Mouse (Mus musculus) heart, embryonic 12.5 days (tissue): ENCODE results near the gene Gng4. TPM values are rescaled to one million over a fixed set of nuclear protein-coding genes. Genes with fewer than 3 reads are reported as not detected.
"Not testable (repeated sequence)": the region's sequence is repeated elsewhere in the genome, so short reads cannot be mapped to it uniquely, and the experiment has no call there.

Source experiments
- ATAC-seq: fragments of 200-750 bp; cut with Nextera tagmentation; 2 replicates; pipeline ENCODE4 v1.8.0; 2017; ENCODE audit warnings: moderate TSS enrichment, moderate library complexity; ENCODE audit not compliant: insufficient number of reproducible peaks, low FRiP score
- H3K27ac ChIP-seq: fragments of 300-500 bp; sonication (generic); 2 replicates; pipeline ENCODE4 v1.5.1; 2016; ENCODE audit warnings: mild to moderate bottlenecking, moderate library complexity; ENCODE audit not compliant: poor library complexity, severe bottlenecking
- H3K27me3 ChIP-seq: fragments of 300-500 bp; sonication (generic); replicated peaks from 2 replicates; pipeline ENCODE4 v1.6.1; 2016; ENCODE audit warnings: mild to moderate bottlenecking, moderate library complexity
- H3K36me3 ChIP-seq: fragments of 300-500 bp; sonication (generic); 2 replicates; pipeline ENCODE4 v1.6.1; 2016; ENCODE audit warnings: mild to moderate bottlenecking, moderate library complexity
- H3K4me1 ChIP-seq: fragments of 300-500 bp; sonication (generic); replicated peaks from 2 replicates; pipeline ENCODE4 v1.6.1; 2016; ENCODE audit warnings: mild to moderate bottlenecking
- H3K4me2 ChIP-seq: fragments of 300-500 bp; sonication (generic); 2 replicates; pipeline ENCODE4 v1.6.1; 2016; ENCODE audit warnings: mild to moderate bottlenecking, moderate library complexity
- H3K4me3 ChIP-seq: fragments of 300-500 bp; sonication (generic); 2 replicates; pipeline ENCODE4 v1.5.1; 2016; ENCODE audit warnings: mild to moderate bottlenecking
- H3K9ac ChIP-seq: fragments of 300-500 bp; sonication (generic); 2 replicates; pipeline ENCODE4 v1.6.1; 2016; ENCODE audit warnings: mild to moderate bottlenecking, moderate library complexity
- H3K9me3 ChIP-seq: fragments of 300-500 bp; sonication (generic); replicated peaks from 2 replicates; pipeline ENCODE4 v1.6.1; 2016; ENCODE audit warnings: mild to moderate bottlenecking, moderate library complexity
- WGBS: fragments of 180-500 bp; shearing (Covaris S2); methylation state at CpG from one replicate; pipeline ENCODE4 v1.1.7; 2016; 5-methylcytosine and 5-hydroxymethylcytosine counted together
- polyA plus RNA-seq: library from polyadenylated mRNA; unstranded; fragments of >200 nt; fragmentation: Nextera tagmentation; extraction: Ambion mirVana; gene quantifications from 2 replicates; pipeline ENCODE4 v1.2.1, GENCODE M21; 2016

The Gng4 gene
- polyA plus RNA-seq, 1 experiment from 2014 or later: 0.41 TPM

- Histone ChIP-seq H3K4me3 (peak overlapping the region; percentile 51), H3K9ac (no peak overlapping the region), H3K27ac (no peak overlapping the region), H3K36me3 (no peaks in the 10 kb centered on the region), H3K4me2 (peak overlapping the region; percentile 83), H3K4me1 (peaks cover 19% of the 10 kb centered on the region), H3K9me3 (no peaks in the 10 kb centered on the region), H3K27me3 (peaks cover 56% of the 10 kb centered on the region)
- 0 out of 2 replicates have a peak, but pooled peaks have one; percentile 38 for ATAC-seq
- 1% methylated on average over 30 of the region's 30 CpGs for WGBS
These were observed 1.3 kb downstream of the Gng4 start for GRCm38 (mm10) chr13:13784981-13785783.

DNA sequence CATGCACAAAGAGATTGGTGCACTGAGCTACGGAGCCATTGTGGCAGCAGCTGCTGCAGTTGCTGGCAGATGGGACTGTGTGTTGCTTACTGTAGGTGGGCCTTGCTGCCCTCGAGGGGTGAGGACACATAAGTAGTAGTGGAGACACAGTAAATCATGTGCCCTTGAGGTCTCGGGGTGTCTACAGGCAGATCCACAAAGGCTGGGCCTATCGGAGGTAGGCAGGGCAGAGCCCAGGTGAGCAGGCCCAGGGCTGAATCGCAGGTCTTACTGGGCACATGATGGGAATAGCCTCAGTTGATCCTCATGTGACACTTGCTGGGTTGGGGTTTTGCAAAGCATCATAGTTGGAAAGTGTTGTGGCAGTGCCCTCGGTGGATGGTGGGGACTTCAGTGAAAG, 3.1 kb downstream of the Gng4 start:
- 83% methylated on average over 6 of the region's 6 CpGs for WGBS
- Histone ChIP-seq H3K27me3 (peaks cover 49% of the 10 kb centered on the region), H3K4me3 (no peak overlapping the region), H3K4me1 (peaks cover 19% of the 10 kb centered on the region), H3K4me2 (no peak overlapping the region), H3K9me3 (no peaks in the 10 kb centered on the region), H3K9ac (no peak overlapping the region), H3K36me3 (no peaks in the 10 kb centered on the region), H3K27ac (no peak overlapping the region)
- no peak for ATAC-seq

- H3K27ac ChIP-seq: no peak overlapping the region
- no peaks in the 10 kb centered on the region for H3K36me3 ChIP-seq
- H3K27me3 ChIP-seq: peaks cover 40% of the 10 kb centered on the region
- H3K4me1 ChIP-seq: peaks cover 19% of the 10 kb centered on the region
- H3K9me3 ChIP-seq: no peaks in the 10 kb centered on the region
- no peak overlapping the region for H3K9ac ChIP-seq
- 82% methylated on average over 4 of the region's 4 CpGs for WGBS
- ATAC-seq: no peak
- H3K4me3 ChIP-seq: no peak overlapping the region
- no peak overlapping the region for H3K4me2 ChIP-seq
These were observed 4.2 kb downstream of the Gng4 start for GRCm38 (mm10) chr13:13788070-13788469.

GRCm38 (mm10) chr13:13791981-13792380, 8.1 kb downstream of the Gng4 start:
- Histone ChIP-seq H3K27me3 (peaks cover 8% of the 10 kb centered on the region; the same call in 1 of the 2 replicates), H3K9me3 (no peaks in the 10 kb centered on the region), H3K27ac (no peak overlapping the region), H3K9ac (no peak overlapping the region), H3K4me1 (no peaks in the 10 kb centered on the region), H3K4me2 (no peak overlapping the region), H3K4me3 (no peak overlapping the region), H3K36me3 (no peaks in the 10 kb centered on the region)
- ATAC-seq: no peak
- 68% methylated on average over 3 of the region's 3 CpGs for WGBS

GRCm38 (mm10) chr13:13795166-13795832, 11.4 kb downstream of the Gng4 start:
- Histone ChIP-seq H3K9me3 (no peaks in the 10 kb centered on the region), H3K27me3 (no peaks in the 10 kb centered on the region), H3K4me1 (no peaks in the 10 kb centered on the region), H3K27ac (no peak overlapping the region), H3K36me3 (no peaks in the 10 kb centered on the region), H3K4me3 (no peak overlapping the region), H3K9ac (no peak overlapping the region), H3K4me2 (no peak overlapping the region)
- 25% methylated on average over 5 of the region's 5 CpGs for WGBS
- no peak for ATAC-seq

GRCm38 (mm10) chr13:13796082-13796481, 12.2 kb downstream of the Gng4 start:
- Histone ChIP-seq H3K4me3 (no peak overlapping the region), H3K4me2 (no peak overlapping the region), H3K9ac (no peak overlapping the region), H3K36me3 (no peaks in the 10 kb centered on the region), H3K27ac (no peak overlapping the region), H3K27me3 (no peaks in the 10 kb centered on the region), H3K4me1 (no peaks in the 10 kb centered on the region), H3K9me3 (no peaks in the 10 kb centered on the region)
- WGBS: 96% methylated on average over 1 of the region's 1 CpGs
- ATAC-seq: no peak

GRCm38 (mm10) chr13:13797816-13798215, 14.0 kb downstream of the Gng4 start:
- H3K9ac ChIP-seq, H3K4me1 ChIP-seq, H3K27ac ChIP-seq, H3K4me2 ChIP-seq, H3K4me3 ChIP-seq, H3K36me3 ChIP-seq, ATAC-seq, H3K27me3 ChIP-seq, H3K9me3 ChIP-seq: not testable (repeated sequence)
- 87% methylated on average over 12 of the region's 12 CpGs for WGBS

GRCm38 (mm10) chr13:13798775-13799174, 14.9 kb downstream of the Gng4 start:
- H3K36me3 ChIP-seq: no peaks in the 10 kb centered on the region
- H3K27me3 ChIP-seq: no peaks in the 10 kb centered on the region
- no peak overlapping the region for H3K27ac ChIP-seq
- ATAC-seq: no peak
- no peaks in the 10 kb centered on the region for H3K4me1 ChIP-seq
- H3K9ac ChIP-seq: no peak overlapping the region
- WGBS: 72% methylated on average over 8 of the region's 8 CpGs
- no peak overlapping the region for H3K4me3 ChIP-seq
- H3K9me3 ChIP-seq: no peaks in the 10 kb centered on the region
- H3K4me2 ChIP-seq: no peak overlapping the region

GRCm38 (mm10) chr13:13808337-13809132, 24.7 kb downstream of the Gng4 start:
- H3K27ac ChIP-seq: no peak overlapping the region
- H3K36me3 ChIP-seq: no peaks in the 10 kb centered on the region
- ATAC-seq: no peak
- H3K4me1 ChIP-seq: no peaks in the 10 kb centered on the region
- WGBS: 43% methylated on average over 11 of the region's 11 CpGs
- no peak overlapping the region for H3K4me3 ChIP-seq
- no peak overlapping the region for H3K9ac ChIP-seq
- H3K27me3 ChIP-seq: no peaks in the 10 kb centered on the region
- no peaks in the 10 kb centered on the region for H3K9me3 ChIP-seq
- H3K4me2 ChIP-seq: no peak overlapping the region

- no peak for ATAC-seq
- H3K4me3 ChIP-seq: no peak overlapping the region
- H3K9ac ChIP-seq: no peak overlapping the region
- WGBS: 77% methylated on average over 7 of the region's 7 CpGs
- H3K9me3 ChIP-seq: no peaks in the 10 kb centered on the region; the same call in 1 of the 2 replicates
- no peaks in the 10 kb centered on the region for H3K36me3 ChIP-seq
- H3K27me3 ChIP-seq: no peaks in the 10 kb centered on the region
- no peaks in the 10 kb centered on the region for H3K4me1 ChIP-seq
- H3K27ac ChIP-seq: no peak overlapping the region
- no peak overlapping the region for H3K4me2 ChIP-seq
These were observed 27.0 kb downstream of the Gng4 start for GRCm38 (mm10) chr13:13810885-13811284.

GRCm38 (mm10) chr13:13818696-13819095, 34.8 kb downstream of the Gng4 start:
- WGBS: 69% methylated on average over 3 of the region's 3 CpGs
- no peak overlapping the region for H3K9ac ChIP-seq
- ATAC-seq: no peak

More at GRCm38 (mm10) chr13:13818696-13819095, 34.8 kb downstream of the Gng4 start:
- Histone ChIP-seq H3K4me1 (no peaks in the 10 kb centered on the region), H3K4me2 (no peak overlapping the region), H3K4me3 (no peak overlapping the region), H3K36me3 (no peaks in the 10 kb centered on the region), H3K9me3 (no peaks in the 10 kb centered on the region; the same call in 1 of the 2 replicates), H3K27me3 (no peaks in the 10 kb centered on the region), H3K27ac (no peak overlapping the region)
